ENCODE assay signal across 1 mouse cellular context in the genomic region with DNA sequence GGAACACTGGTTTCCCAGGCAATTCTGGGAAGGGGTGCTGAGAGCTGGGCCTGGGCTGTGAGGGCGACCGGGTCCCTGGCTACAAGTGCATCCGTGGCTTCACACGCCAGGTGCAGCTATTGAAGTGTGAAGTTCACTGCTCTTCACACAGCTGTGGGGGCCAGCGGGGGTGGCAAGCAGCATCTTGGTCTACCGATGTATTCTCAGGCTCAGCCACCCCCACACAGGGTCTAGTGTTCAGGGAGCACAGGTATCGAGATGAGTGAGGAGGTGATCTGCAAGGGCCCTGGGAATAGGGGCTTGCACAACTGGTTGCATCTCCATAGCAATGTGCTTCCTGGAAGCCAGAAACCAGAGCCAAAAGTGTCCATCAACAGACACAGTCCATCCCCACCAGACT.
TF ChIP-seq lines count a peak whose summit lies in the region.

No protein-coding gene starts in this region.

TF ChIP-seq in CH12.LX, 34 proteins besides CTCF, POLR2A, EP300 and RAD21 (continued from another document):
- peak; percentile 34; the same call in 1 of the 2 replicates for TF ChIP-seq MEF2A (IDR thresholded peaks at IDR 0.05; ENCODE audit: borderline replicate concordance, low read depth, low read length)
- TF ChIP-seq USF1 (IDR thresholded peaks at IDR 0.05; ENCODE audit: low read depth, low read length) = no peak
- TF ChIP-seq IRF4 (IDR thresholded peaks at IDR 0.05; ENCODE audit: low read depth, low read length) = peak; percentile 75; the same call in 1 of the 2 replicates
